Mouse (Mus musculus): ENCODE data around the gene Rasgrp3.

- TF ChIP-seq CTCF (conservative IDR thresholded peaks at IDR 0.05; ENCODE audit: low read length) (no peak), NANOG (IDR thresholded peaks at IDR 0.05; ENCODE audit: borderline replicate concordance, low read length) (no peak), POU5F1 (IDR thresholded peaks at IDR 0.05; ENCODE audit: borderline replicate concordance, low read length) (no peak)
These were observed 26.1 kb downstream of the Rasgrp3 start for GRCm38 (mm10) chr17:75461771-75462170.
